Mouse (Mus musculus): ENCODE results near the gene Gm13420.

GRCm38 (mm10) chr2:29732559-29732958 lies 18.9 kb downstream of the Gm13420 start:
- TF ChIP-seq CTCF (conservative IDR thresholded peaks at IDR 0.05; ENCODE audit: low read length) (no peak), POU5F1 (IDR thresholded peaks at IDR 0.05; ENCODE audit: borderline replicate concordance, low read length) (no peak)

Data from E14TG2a.4 (cell line).